Mouse (Mus musculus) myocyte (in vitro differentiated cells): ENCODE results near the gene Cuedc1.

Source experiments
- E2F4 ChIP-seq: IDR thresholded peaks from one replicate; pipeline ENCODE4 v1.6.1; 2011; ENCODE audit warnings: mild to moderate bottlenecking, control low read depth, moderate library complexity; ENCODE audit not compliant: insufficient read depth
- MAX ChIP-seq: IDR thresholded peaks from one replicate; pipeline ENCODE4 v1.6.1; 2011; ENCODE audit warnings: low read depth, mild to moderate bottlenecking, control low read depth
- POLR2A ChIP-seq: IDR thresholded peaks from one replicate; pipeline ENCODE4 v1.6.1; 2011; ENCODE audit warnings: low read depth, mild to moderate bottlenecking, control low read depth, moderate library complexity; ENCODE audit not compliant: insufficient read length
- POLR2AphosphoS2 ChIP-seq: IDR thresholded peaks from one replicate; pipeline ENCODE4 v1.6.1; 2011; ENCODE audit warnings: low read depth, control low read depth; ENCODE audit not compliant: insufficient read length
- REST ChIP-seq: IDR thresholded peaks from one replicate; pipeline ENCODE4 v1.6.1; 2011; ENCODE audit warnings: mild to moderate bottlenecking, control low read depth, moderate library complexity; ENCODE audit not compliant: insufficient read depth, insufficient read length
- TCF3 ChIP-seq: IDR thresholded peaks from one replicate; pipeline ENCODE4 v1.6.1; 2011; ENCODE audit warnings: low read depth, control low read depth; ENCODE audit not compliant: insufficient read length

GRCm38 (mm10) chr11:88197153-88197576 is 99.3 kb downstream of the Cuedc1 start:
- TF ChIP-seq POLR2A = no peak
- TF ChIP-seq POLR2AphosphoS2 = peak; percentile 14
- no peak for TF ChIP-seq REST
- no peak for TF ChIP-seq E2F4
- no peak for TF ChIP-seq TCF3
- no peak for TF ChIP-seq MAX
